Mouse (Mus musculus) embryonic fibroblast, embryonic 13.5 days (primary cell): ENCODE measurements around the gene Uqcc1.

Experiments used
- CTCF ChIP-seq: IDR thresholded peaks from 2 replicates; pipeline ENCODE4 v1.5.1; 2011; ENCODE audit warnings: mild to moderate bottlenecking, control low read depth, low read length, moderate library complexity, borderline replicate concordance; ENCODE audit not compliant: insufficient read depth
- POLR2A ChIP-seq: IDR thresholded peaks from 2 replicates; pipeline ENCODE4 v1.6.1; 2011; ENCODE audit warnings: low read depth, mild to moderate bottlenecking, control low read depth, low read length, moderate library complexity

GRCm38 (mm10) chr2:155812637-155813036 lies 117.5 kb downstream of the Uqcc1 start:
- no peak for TF ChIP-seq CTCF
- no peak for TF ChIP-seq POLR2A
